Mouse (Mus musculus) kidney, adult 11 months (tissue): ENCODE measurements around the gene Pml.

Experiments used
- DNase-seq: peaks from one replicate; pipeline ENCODE4 v3.0.0; 2022

Pml gene

DNA sequence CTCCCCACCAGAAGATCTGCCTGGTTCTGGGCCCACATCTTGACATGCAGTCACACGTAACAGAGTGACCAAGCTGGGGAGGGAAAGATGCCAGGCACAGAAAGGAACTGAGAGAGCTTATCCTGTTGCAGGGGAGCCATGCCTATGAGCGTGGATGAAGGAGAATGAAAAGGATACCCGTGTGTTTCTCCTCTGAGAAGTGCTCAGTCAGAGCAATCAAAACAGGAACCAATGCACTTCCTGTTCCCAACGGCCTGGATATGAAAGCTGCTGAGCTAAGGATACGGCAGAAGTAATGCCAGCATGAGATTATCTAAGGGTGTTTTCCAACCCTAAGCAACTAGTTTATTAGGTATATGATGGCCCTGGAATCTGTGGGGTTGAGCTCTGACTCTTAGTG, 17.2 kb downstream of the Pml start:
- DNase-seq: no peak

DNA sequence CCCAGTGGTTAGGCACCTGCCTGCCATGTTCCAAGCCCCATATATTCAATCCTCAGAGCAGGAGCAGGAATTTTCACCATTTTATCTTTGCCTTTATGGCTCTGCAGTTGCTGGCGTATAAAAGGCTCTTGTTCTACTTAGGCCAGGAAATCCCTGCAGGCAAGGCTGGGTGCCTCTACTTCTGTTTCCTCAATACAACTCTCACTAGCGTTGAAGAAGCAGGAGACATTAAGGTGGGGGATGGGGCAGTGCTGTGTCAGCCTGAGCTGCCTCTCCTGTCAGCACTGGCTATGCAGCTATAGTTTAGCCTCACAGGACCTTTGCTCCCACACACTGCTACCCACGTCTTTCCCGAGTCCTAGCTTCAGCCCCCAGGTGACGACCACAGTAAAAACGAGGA, 17.8 kb downstream of the Pml start:
- no peak for DNase-seq

DNA sequence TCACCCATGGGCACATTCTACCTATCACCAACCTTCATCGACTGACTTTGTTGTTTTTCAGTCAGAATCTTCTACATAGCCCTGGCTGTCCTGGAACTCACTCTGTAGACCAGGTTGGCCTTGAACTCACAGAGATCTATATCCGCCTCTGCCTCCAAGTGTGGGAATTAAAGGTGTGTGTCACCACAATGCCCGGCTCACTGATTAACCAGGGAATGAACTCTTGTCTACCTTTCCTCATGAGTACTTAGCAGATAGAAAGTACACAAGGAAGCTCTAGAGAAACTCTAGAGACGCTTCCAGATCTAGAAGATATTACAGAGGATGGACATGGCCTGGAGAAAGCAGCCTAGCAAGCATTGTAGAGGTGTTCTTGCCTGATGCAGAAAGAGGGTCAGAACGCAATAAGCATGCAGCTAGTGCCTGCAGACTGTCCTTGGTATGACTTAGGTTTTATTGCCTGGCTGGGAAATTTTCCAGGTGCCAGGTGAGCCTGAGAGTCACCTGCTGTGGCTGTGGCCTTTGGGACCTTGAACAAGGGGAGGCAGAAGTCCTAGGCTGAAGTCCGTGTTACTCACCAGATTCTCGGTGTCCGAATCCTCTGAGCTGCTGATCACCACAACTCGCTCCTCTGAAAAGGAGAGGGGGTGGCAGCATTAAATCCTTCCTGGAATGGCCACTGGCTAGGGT, 20.7 kb downstream of the Pml start:
- peak; percentile 81 for DNase-seq

DNA sequence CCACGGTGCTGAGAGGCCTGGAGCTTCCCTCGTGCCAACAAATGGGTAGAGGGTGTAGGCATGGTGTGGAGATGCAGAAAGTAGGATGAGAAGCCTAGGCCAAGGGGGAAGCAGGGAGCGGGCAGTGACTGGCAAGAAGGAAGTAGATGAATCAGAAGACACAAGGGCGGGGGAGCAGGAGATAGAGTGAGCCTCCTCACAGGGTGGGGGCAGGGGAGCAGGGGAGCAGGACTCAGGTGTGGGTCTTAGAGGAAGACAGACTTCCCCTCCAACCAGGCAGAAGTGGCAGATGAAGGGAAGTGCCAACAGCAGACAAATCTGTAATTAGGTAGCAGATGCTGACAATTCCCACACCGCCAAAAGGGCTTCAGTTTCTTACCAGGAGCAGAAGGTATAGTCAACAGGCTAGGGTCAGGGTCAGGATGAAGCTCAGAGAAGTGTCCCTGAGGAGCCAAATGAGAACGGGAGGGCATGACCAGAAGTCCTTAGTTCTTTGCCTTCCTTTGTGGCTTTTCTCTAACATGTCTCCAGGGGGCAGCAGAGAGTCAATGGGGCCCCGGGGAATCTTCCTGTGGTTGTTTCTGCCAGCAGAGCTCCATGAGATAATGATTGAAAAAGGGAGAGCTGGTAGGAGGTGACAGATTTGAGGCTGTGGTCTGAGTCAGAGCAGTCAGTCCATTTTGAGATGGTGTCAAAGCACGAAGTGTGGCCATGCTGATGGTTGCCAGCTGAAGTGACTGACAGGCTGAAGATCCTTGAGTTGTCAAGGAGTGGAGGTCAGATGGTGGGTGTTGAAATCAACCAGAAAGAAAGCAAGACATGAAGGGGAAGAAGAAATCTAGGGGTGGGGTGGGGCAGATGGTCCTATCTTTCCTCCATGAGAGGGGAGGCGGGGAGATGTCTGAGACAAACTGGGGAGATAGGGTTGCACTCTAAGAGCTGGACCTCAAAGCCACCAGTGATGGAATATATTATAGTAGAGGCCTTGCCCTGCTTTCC, 23.4 kb downstream of the Pml start:
- no peak for DNase-seq

DNA sequence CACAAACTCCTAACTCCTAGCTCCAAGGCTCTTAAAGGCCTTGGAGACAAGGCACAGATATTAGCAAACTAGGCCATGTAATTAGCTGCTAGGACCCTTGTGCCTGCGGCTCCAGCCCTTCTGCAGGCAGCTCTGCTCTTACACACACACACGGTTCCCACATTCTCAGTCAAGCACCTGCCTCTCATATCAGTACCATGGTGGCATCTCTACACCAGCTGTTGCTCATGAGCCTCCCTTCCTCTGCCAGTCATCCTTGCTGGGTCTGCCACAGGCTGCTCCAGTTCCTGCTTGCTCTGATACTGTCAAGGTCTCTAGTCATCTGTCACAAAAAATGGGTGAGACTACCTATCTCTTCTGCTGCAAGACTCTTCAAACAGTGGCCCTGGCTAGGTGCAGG, 25.2 kb downstream of the Pml start:
- DNase-seq: no peak

DNA sequence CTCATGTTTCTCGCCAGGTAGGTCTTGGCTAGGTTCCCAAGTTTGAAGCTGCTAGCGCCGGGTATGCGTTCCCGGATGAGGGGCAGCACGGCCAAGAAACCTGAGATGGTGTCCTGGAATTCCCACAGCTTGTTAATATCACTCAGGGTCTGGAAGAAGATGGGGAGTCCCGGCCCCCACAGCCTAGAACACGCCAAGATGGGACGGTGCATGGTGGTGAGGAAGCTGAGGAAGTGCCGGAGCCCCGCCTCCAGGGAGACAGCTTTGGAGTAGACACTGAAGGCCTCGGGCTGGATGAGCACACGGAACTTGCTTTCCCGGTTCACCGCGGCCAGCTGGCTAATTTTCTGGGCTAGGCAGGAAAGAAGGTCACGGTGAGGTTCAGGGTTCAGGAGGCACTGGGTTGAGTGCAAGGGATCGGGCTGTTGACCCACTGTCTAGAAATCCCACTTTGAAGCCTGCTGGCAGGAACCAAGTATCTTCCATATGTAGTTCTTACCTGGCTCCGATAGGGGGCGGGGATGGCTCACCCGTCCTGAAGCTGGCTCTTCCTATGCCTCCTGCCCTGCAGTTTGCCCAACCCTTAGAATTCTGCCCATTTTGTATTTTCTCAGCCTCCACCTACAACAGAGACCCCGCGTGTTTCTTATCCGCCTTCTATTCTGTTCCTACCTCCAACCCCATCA, 29.2 kb downstream of the Pml start:
- DNase-seq: no peak

DNA sequence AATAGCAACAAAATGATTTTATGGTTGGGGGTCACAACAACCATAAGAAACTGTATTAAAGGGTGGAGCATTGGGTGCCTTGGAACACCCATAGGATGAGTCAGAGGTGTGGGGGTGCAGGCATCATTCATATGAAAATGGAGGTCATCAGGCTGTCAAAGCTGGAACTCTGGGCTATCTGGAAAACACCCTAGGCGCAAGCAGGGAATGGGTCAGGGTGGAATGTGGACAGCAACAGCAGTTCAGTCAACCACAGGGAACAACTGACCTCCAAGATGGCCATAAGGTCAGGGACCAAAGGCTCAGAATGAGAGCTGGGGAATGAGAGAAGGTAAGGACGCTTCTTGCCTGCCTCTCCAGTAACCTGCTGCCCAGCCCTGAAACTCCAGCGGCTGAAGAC, 31.0 kb downstream of the Pml start:
- DNase-seq: no peak

DNA sequence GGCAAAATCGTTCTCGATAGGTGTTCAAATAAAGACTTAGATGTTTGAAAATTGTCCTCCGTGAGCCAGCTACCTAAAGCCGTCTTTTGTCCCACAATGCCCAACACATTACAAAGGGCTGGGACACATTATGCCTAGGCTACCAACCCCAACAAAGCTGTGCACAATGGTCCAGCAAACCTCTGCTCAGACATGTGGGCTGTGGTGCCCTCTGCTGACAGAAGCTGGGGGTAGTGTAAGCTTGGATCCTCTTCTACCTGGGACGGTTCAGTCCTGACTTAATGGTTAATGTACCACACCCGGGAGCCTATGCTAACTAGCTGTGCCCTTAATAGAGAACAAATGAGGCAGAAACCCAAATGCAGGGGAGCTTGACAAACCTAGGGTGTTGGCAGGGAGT, 33.2 kb downstream of the Pml start:
- peak; percentile 64 for DNase-seq

DNA sequence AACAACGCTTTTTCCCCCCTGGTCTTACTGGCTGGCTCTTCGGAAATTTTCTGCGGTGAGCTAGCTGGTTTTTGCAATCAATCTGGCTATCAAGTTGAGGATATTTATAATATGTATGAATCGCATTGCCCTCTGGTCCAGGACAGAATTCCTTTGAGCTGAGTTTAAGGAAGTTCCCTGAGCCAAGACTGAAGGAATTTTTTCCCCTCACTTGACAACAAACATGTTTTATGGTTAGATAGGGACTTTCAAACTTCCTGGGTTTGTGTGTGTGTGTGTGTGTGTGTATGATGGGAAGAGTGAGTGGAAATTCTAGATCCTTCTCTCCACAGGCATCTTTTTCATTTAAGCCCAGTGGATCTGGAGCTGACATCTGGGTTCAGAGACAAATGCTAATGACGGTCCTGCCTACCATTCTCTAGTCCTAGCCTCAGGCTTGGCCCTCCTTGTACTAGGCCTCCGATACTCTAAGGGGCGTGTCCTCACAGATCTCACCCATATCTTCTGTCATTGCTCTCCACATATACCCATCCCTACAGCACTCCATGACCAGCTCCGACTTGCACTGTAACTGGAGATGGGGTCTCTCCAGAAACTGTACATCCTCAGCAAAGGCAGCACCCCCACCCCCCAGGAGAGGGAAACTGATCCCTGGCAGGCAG, 34.9 kb downstream of the Pml start:
- no peak for DNase-seq

DNA sequence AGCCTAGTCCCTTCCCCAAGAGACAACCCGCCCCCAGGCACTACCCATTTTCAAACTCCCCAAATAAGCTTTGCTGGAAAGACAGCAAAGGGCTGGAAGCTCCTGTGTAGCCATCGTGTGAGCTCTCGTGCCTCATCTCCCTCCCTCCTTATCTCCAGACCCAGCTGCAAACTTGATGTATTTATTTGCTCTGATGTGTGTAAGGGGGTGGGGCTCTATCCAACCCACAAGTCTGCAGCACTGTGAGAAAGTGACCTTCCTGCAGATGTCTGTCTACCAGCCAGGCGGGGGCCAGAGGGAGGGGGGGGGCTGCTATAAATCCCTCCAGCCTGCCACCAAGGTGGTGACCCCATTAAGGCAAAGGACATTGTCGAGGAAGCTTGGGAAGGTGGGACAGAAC, 35.7 kb downstream of the Pml start:
- no peak for DNase-seq

DNA sequence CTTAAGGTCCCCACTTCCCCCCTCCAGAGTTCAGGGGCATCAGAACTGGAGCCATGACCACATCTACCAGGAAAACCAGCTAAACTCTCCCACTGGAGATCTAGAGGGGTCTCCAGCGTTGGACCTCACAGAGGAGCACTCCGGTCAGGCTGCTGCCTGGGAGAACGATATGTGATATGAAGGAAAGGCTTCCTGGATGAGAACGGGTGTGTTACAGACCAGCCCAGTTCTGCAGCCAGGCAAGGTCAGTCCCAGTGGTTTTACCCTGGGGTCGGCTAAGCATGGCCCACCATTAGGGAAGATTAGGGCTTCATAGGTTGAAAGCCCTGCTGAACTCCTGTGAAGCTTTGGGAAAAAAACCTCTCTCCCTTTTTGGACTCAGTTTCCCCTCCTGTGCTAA, 36.2 kb downstream of the Pml start:
- no peak for DNase-seq

DNA sequence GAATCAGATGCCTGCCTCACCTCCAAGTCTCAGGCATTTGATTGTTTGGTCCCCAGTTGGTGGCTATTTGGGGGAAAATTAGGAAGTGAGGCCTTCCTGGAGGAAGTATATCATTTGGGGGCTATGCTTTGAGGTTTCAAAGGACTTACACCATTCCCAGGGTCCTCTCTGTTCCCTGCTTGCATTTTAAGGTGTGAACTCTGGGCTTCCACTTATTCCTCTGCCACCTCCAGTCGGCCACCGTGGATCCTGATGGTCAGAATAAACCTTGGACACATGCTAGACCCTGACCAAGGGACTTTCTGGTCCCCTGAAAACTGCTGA, 39.3 kb downstream of the Pml start:
- no peak for DNase-seq

DNA sequence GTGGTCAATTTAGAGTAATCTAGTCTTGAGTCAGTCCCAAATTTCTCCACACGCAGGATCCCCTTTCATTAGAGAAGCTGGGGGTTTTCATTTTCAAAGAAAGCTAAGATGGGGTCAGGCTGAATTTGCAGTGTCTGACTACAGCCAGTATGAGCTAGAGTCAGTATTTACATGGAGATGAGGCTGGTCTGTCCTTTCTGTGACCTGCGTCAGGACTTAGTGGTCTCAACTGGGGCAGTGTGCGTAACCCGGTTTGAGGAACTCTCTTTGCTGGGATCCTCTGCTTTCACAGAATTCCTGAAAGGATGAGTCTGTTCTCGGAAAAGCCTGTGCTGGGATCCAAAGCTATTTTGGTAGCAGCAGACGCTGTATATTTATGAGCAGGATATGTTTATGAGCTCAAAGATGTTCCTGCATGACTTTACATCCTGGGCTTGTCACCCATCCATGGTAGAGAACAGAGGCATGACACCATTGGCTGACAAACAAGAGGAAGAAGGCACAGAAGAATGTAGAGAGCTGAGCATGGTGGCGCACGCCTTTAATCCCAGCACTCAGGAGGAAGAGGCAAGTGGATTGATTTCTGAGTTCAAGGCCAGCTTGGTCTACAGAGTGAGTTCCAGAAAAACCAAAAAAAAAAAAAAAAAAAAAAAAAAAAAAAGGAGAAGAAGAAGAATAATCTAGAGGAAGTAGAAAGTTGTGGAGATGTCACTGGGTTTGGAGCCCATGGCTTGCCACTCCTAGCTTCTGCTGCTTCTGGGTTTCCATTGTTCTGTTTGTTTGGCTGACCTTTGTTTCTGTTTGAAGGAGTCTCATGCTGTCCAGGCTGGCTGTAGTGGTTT, 39.9 kb downstream of the Pml start:
- DNase-seq: no peak

DNA sequence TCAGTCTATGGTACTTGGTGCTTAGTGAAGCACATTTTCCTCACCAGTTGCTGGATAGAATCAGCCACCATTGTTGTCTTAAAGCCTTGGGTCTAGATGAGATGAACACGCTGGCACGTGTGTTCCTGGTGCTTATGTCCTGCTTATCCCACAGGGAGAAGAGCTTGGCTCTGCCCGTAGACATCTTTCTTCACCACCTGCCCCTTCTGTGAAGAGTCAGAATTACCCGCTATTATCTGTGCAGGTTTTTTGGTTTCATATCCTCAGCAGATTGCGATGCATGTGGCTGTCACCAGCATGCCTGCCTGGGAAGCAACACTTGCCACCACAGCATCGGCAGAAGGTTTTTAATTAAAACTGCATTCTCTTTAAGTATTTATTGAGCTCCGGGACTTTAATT, 43.6 kb downstream of the Pml start:
- no peak for DNase-seq

DNA sequence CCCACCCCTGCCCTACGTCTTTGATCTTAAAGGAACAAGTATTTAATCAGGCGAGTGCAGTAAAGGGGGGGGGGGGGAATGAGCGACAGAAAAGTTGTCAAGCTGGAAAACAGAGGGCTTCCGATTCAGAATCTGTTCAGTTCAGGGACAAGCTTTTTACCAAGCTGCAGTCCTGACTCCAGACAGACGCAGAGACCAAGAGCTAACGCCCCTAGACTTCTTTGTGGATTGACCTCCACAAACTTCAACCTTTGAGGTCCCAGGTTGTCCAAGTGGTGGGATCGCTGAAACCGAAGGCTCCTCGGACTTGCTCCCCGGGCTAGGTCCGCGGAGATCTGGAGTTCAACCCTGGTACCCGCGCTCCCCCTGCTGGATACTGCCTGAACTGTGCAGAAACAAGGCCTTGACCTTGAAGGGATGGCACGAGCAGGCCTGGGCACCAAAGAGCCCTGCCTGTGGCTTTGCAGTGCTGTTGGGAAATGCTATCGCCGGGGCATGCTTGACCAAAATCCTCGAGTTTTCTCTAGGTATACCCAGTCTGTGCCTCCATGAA, 45.1 kb downstream of the Pml start:
- DNase-seq: peak; percentile 87

DNA sequence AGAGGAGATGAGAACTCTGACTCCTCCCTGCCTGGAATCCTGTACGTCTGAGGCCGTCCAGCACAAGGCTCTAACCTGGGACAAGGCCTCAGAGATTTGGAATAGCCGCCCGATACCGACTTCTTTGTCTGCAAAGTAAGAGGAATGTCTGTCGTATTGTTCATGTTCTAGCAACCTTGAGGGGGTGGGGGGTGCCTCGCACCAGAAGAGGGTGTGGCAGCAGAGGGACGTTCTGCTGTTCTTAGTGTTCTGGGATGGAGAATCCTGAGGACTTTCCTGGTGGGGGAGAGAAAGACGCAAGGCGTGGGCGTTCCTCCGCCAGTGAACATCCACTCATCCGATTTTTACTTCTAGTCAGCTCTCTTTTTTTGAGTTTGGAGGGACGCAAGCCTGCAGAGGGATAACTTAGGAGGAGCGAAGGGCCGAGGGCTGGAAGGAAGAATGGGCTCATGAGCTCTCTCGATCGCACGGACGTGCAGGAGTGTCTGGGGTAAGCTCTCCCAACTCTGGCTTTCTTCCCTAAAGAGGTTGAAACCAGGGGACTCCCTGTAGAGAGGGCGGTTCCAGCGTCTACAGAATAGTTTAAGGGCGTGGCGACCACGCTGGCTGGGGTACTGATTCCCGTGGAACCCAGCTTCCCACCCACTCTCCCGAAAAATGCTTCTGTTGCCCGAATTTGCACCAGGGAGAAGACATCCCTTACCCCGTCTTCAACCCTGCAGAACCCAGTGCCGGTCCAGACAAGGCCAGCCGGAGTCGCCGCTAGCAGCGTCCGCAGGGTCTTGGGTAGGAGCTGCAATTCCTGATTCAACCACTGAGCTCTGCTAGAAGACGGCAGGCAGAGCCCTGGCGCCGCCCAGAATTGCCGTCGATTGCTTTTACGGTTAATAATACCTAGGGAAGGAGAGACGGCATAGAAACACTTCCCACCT, 45.8 kb downstream of the Pml start, which contains the start of the genes Islr and Islr2:
Gene Islr, minus strand, starts transcription at position 791 of the 932 bp plus-strand sequence.
Gene Islr2, minus strand, starts transcription at position 804 of the 932 bp plus-strand sequence.
- DNase-seq: peak; percentile 66

DNA sequence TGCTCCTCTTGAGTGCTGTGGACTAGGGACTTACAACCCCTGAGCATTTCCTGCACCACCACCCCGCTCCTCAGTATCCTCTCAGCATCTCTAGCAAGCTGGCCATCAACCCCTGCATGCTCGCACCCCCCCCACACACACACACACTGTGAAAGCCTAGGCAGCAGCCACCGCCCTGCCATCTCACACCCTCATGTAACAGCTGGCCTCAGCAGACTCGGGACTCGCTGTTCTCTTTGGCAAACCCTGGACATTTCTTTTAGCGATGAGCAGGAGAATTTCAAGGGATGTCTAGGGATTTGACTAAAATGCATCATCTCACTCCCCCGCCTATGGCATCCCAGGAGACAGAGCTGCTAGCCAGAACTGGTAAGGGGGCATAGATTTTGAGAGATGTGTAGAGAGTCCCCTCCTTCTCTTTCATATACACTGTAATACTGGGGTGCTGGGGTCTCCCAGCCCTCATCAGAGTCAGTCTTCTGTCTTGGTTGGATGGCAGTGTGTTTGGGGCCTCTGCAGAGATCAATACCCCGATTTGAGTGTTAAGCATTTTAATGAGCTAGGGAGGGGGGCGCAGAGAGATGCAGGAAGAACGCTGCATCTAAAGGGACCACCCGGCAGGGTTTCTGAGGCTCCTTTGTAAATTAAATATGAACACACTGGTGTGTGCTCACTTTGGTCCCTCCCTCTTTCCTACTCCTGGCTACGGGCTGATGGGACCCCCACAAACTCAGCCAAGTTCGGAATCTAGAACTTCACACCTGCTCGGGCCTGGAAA, 46.7 kb downstream of the Pml start:
- no peak for DNase-seq

DNA sequence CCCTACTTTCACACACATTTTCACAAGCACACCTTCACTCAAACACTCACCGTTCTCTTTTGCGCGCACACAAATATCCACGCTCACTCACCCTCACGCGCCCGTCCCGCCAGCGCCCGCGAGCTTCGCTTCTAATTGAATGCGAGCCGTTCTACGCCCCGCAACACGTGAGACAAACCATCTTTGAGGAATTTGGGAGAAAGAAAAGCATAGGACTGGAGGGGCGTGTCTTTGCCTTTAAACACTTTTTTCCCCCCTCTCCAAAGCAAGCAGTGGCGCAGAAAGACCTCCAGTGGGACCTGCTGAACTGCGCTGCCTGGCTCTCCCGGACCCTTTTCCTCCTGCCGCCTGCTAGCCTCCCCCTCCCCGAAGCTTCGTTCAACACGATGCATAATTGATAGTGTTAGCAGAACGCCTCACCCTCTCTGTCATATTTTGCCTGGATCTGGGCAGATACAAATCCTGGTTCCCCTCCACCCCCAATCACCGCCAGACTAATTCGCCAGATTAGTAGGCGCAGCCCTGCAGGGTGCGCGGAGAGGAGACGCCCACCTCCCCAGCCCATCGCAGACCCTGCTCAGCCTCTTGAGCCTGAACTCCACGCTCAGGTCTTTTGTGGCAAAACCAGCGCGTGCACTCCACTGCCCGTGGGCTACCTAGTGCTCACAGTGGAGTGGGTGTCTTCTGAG, 47.6 kb downstream of the Pml start:
- DNase-seq: no peak
